Mouse (Mus musculus) ES-Bruce4 (cell line): Measurements from ENCODE around the gene Stub1. TPM values are rescaled to one million over a fixed set of nuclear protein-coding genes. Genes with fewer than 3 reads are reported as not detected.

ENCODE experiments used
- H3K27ac ChIP-seq: 2 replicates; pipeline ENCODE4 v1.5.1; 2012; ENCODE audit warnings: low read length, inconsistent platforms; ENCODE audit not compliant: insufficient read depth
- H3K27me3 ChIP-seq: 2 replicates; pipeline ENCODE4 v1.6.1; 2012; ENCODE audit warnings: mild to moderate bottlenecking, low read length, inconsistent platforms; ENCODE audit not compliant: control insufficient read depth, poor library complexity, insufficient read depth, severe bottlenecking
- H3K36me3 ChIP-seq: 2 replicates; pipeline ENCODE4 v1.6.1; 2012; ENCODE audit warnings: inconsistent platforms, mild to moderate bottlenecking, low read length, moderate library complexity; ENCODE audit not compliant: control insufficient read depth, poor library complexity, insufficient read depth, severe bottlenecking
- H3K4me1 ChIP-seq: one replicate; pipeline ENCODE4 v1.8.1; 2011; ENCODE audit warnings: low read length; ENCODE audit not compliant: control insufficient read depth, insufficient read depth
- H3K4me3 ChIP-seq: 2 replicates; pipeline ENCODE4 v1.5.1; 2011; ENCODE audit warnings: low read depth, mild to moderate bottlenecking, low read length
- H3K9ac ChIP-seq: 2 replicates; pipeline ENCODE4 v1.6.1; 2012; ENCODE audit warnings: low read depth, mild to moderate bottlenecking, inconsistent platforms; ENCODE audit not compliant: poor library complexity, severe bottlenecking
- H3K9me3 ChIP-seq: replicated peaks from 2 replicates; pipeline ENCODE4 v1.6.1; 2012; ENCODE audit warnings: mild to moderate bottlenecking, low read length, inconsistent platforms; ENCODE audit not compliant: control insufficient read depth, poor library complexity, insufficient read depth, severe bottlenecking
- CTCF ChIP-seq: IDR thresholded peaks from one replicate; pipeline ENCODE4 v1.8.1; 2011; ENCODE audit warnings: low read depth, low read length
- EP300 ChIP-seq: IDR thresholded peaks from 2 replicates; pipeline ENCODE4 v1.6.1; 2011; ENCODE audit warnings: low read depth, low read length; ENCODE audit not compliant: insufficient read depth
- POLR2A ChIP-seq: IDR thresholded peaks from one replicate; pipeline ENCODE4 v1.8.1; 2011; ENCODE audit warnings: low read length; ENCODE audit not compliant: insufficient read depth
- polyA plus RNA-seq: library from polyadenylated mRNA; stranded (reverse); fragments of >200 nt; gene quantifications from 2 replicates; pipeline ENCODE4 v1.2.4, GENCODE M21; 2011; ENCODE audit warnings: low read depth; ENCODE audit not compliant: missing spikeins, insufficient read depth, insufficient read length

Stub1 gene
- polyA plus RNA-seq, 1 experiment: 97.8 TPM

- Histone ChIP-seq H3K27ac (no peak overlapping the region), H3K27me3 (no peaks in the 10 kb centered on the region), H3K4me3 (no peak overlapping the region), H3K9ac (no peak overlapping the region), H3K4me1 (no peaks in the 10 kb centered on the region), H3K36me3 (peaks cover 20% of the 10 kb centered on the region), H3K9me3 (no peaks in the 10 kb centered on the region)
- no peak for TF ChIP-seq EP300
- TF ChIP-seq POLR2A: no peak
- TF ChIP-seq CTCF: no peak
Measured at GRCm38 (mm10) chr17:25840519-25840918, 7.3 kb upstream of the Stub1 start.

- TF ChIP-seq POLR2A: no peak
- TF ChIP-seq EP300: no peak
- TF ChIP-seq CTCF: no peak
- Histone ChIP-seq H3K4me3 (no peak overlapping the region), H3K4me1 (peaks cover 2% of the 10 kb centered on the region), H3K36me3 (peaks cover 20% of the 10 kb centered on the region), H3K27ac (no peak overlapping the region), H3K27me3 (no peaks in the 10 kb centered on the region), H3K9me3 (no peaks in the 10 kb centered on the region), H3K9ac (no peak overlapping the region)
Measured at GRCm38 (mm10) chr17:25839455-25840235, 6.4 kb upstream of the Stub1 start.

- no peak overlapping the region for H3K4me3 ChIP-seq
- TF ChIP-seq POLR2A: no peak
- TF ChIP-seq CTCF: no peak
- no peak for TF ChIP-seq EP300
- no peaks in the 10 kb centered on the region for H3K27me3 ChIP-seq
- H3K9me3 ChIP-seq: no peaks in the 10 kb centered on the region
- H3K36me3 ChIP-seq: peaks cover 20% of the 10 kb centered on the region
- peaks cover 4% of the 10 kb centered on the region for H3K4me1 ChIP-seq
- H3K9ac ChIP-seq: no peak overlapping the region
- no peak overlapping the region for H3K27ac ChIP-seq
Measured at GRCm38 (mm10) chr17:25838904-25839303, 5.7 kb upstream of the Stub1 start.

GRCm38 (mm10) chr17:25837533-25837932, 4.3 kb upstream of the Stub1 start:
- Histone ChIP-seq H3K27me3 (no peaks in the 10 kb centered on the region), H3K9ac (no peak overlapping the region), H3K4me1 (peaks cover 4% of the 10 kb centered on the region), H3K4me3 (no peak overlapping the region), H3K27ac (no peak overlapping the region), H3K36me3 (peaks cover 20% of the 10 kb centered on the region), H3K9me3 (no peaks in the 10 kb centered on the region)
- TF ChIP-seq POLR2A: no peak
- no peak for TF ChIP-seq CTCF
- no peak for TF ChIP-seq EP300

GRCm38 (mm10) chr17:25837076-25837410, 3.8 kb upstream of the Stub1 start, which contains the start of gene Rhbdl1:
Rhbdl1 (minus strand) TSS chr17:25837295.
- H3K9ac ChIP-seq: peak within 1 kb of the TSS; percentile 23; the same call in 1 of the 2 replicates
- H3K27ac ChIP-seq: no peak within 1 kb of the TSS
- H3K36me3 ChIP-seq: peaks cover 20% of the 10 kb centered on the region
- H3K9me3 ChIP-seq: no peaks in the 10 kb centered on the region
- H3K4me1 ChIP-seq: peaks cover 4% of the 10 kb centered on the region
- H3K4me3 ChIP-seq: peak within 1 kb of the TSS; percentile 21
- TF ChIP-seq CTCF: no peak
- no peak for TF ChIP-seq EP300
- TF ChIP-seq POLR2A: no peak
- H3K27me3 ChIP-seq: no peaks in the 10 kb centered on the region

GRCm38 (mm10) chr17:25836397-25837075, 3.3 kb upstream of the Stub1 start:
- peak overlapping the region; percentile 23; the same call in 1 of the 2 replicates for H3K9ac ChIP-seq
- no peak for TF ChIP-seq CTCF
- TF ChIP-seq EP300: no peak
- no peak for TF ChIP-seq POLR2A
- H3K4me3 ChIP-seq: peak overlapping the region; percentile 21
- H3K27me3 ChIP-seq: no peaks in the 10 kb centered on the region
- no peak overlapping the region for H3K27ac ChIP-seq
- H3K4me1 ChIP-seq: peaks cover 4% of the 10 kb centered on the region
- H3K36me3 ChIP-seq: peaks cover 17% of the 10 kb centered on the region
- H3K9me3 ChIP-seq: no peaks in the 10 kb centered on the region
